Mouse (Mus musculus) cerebellum, postnatal 36 days (tissue): ENCODE data around the gene Lamb3.
"Not testable (repeated sequence)": the region's sequence is repeated elsewhere in the genome, so short reads cannot be mapped to it uniquely, and the experiment has no call there.

Source experiments
- DNase-seq, 2 experiments: peaks; one replicate each; pipeline ENCODE4 v3.0.0; 2021 to 2022; ENCODE audit warnings: mixed read lengths in 2 of 2

Lamb3 gene

GRCm38 (mm10) chr1:193285766-193286325 lies 78.3 kb downstream of the Lamb3 start:
- DNase-seq = not testable (repeated sequence)

- DNase-seq = no peak
These were observed 80.1 kb downstream of the Lamb3 start for GRCm38 (mm10) chr1:193287578-193287977.

GRCm38 (mm10) chr1:193289076-193289475 lies 81.6 kb downstream of the Lamb3 start:
- DNase-seq = no peak

GRCm38 (mm10) chr1:193289914-193290313 lies 82.4 kb downstream of the Lamb3 start:
- no peak for DNase-seq

- DNase-seq = no peak
These were observed 83.2 kb downstream of the Lamb3 start for GRCm38 (mm10) chr1:193290686-193291085.

- no peak for DNase-seq
These were observed 85.5 kb downstream of the Lamb3 start for GRCm38 (mm10) chr1:193293039-193293438.

GRCm38 (mm10) chr1:193293926-193294325 lies 86.4 kb downstream of the Lamb3 start:
- no peak for DNase-seq

GRCm38 (mm10) chr1:193295920-193296319 lies 88.4 kb downstream of the Lamb3 start:
- DNase-seq = no peak

- no peak for DNase-seq
These were observed 90.8 kb downstream of the Lamb3 start for GRCm38 (mm10) chr1:193298141-193298765.

- DNase-seq = no peak
These were observed 92.5 kb downstream of the Lamb3 start for GRCm38 (mm10) chr1:193299995-193300394.

- DNase-seq = peak; percentile 52 to 65
These were observed 94.0 kb downstream of the Lamb3 start for GRCm38 (mm10) chr1:193301216-193302092.

GRCm38 (mm10) chr1:193302093-193302405 lies 94.5 kb downstream of the Lamb3 start:
- no peak for DNase-seq

- DNase-seq = no peak
These were observed 95.6 kb downstream of the Lamb3 start for GRCm38 (mm10) chr1:193303096-193303495.

- peak; percentile 71 to 73 for DNase-seq
These were observed 97.9 kb downstream of the Lamb3 start for GRCm38 (mm10) chr1:193305386-193305785.

GRCm38 (mm10) chr1:193306832-193307231 lies 99.3 kb downstream of the Lamb3 start:
- DNase-seq = no peak

- no peak for DNase-seq
These were observed 102.5 kb downstream of the Lamb3 start for GRCm38 (mm10) chr1:193309785-193310518.

GRCm38 (mm10) chr1:193310519-193311085 lies 103.1 kb downstream of the Lamb3 start:
- DNase-seq = no peak

- no peak for DNase-seq
These were observed 104.1 kb downstream of the Lamb3 start for GRCm38 (mm10) chr1:193311596-193311995.

GRCm38 (mm10) chr1:193315705-193316357 lies 108.3 kb downstream of the Lamb3 start:
- peak; percentile 84 to 85 for DNase-seq

GRCm38 (mm10) chr1:193316358-193316750 lies 108.9 kb downstream of the Lamb3 start:
- no peak for DNase-seq

GRCm38 (mm10) chr1:193317159-193317559 lies 109.7 kb downstream of the Lamb3 start:
- peak; percentile 69 to 73 for DNase-seq

GRCm38 (mm10) chr1:193319721-193320120 lies 112.2 kb downstream of the Lamb3 start:
- no peak for DNase-seq
